Mouse (Mus musculus) T-helper 2 cell (primary cell): ENCODE measurements around the gene D17Wsu92e.

Experiments
- in situ Hi-C: fragments of 300-600 bp; cut with MboI, MseI; formaldehyde crosslinking; loops from one replicate; pipeline ENCODE4 v1.15.1; 2025; ENCODE audit warnings: high pct_unique_total_duplicates

D17Wsu92e gene

DNA sequence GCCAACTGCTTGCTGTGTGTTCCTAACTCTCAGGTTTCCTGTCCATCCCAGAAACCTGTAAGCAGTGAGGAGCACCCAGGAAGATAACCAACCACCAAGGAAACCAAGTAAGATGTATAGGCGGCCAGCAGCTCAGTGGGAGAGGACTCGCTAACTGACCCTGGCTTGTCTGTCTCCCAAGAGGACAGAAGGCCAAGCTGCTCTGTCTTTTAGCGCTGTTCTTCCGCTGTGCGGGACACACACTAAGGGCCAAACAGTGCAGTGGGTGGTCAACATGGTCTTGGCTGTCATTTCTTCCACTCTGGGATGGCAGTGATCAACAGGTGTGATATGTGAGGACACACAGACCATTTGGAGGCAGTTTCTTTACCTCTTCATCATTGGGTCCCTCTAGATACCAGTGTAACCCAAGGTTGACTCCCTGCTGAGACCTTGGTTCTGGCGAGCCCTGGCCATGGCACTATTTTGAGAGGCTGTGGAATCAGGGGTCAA lies 70.0 kb downstream of the D17Wsu92e start:
- in situ Hi-C loops: no loop called here

DNA sequence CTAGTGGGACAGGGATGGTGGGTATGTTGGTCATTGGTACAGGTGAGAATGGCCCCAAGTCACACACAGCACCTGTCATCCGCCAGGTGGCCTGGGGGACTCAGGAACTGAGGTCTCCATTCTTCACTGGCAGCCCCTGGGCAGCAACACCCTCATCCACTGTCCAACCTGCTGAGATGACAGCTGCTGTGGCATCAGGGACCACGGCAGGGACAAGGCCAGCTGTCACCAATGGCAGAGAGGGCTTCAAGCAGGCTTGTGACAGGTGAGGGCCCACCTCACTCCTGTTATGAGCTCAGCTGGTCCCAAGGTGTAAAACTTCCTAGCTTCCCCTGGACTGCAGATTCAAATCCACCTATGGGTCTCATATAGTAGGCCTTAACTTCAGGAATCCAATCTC lies 72.3 kb downstream of the D17Wsu92e start:
- in situ Hi-C loops: no loop called here

DNA sequence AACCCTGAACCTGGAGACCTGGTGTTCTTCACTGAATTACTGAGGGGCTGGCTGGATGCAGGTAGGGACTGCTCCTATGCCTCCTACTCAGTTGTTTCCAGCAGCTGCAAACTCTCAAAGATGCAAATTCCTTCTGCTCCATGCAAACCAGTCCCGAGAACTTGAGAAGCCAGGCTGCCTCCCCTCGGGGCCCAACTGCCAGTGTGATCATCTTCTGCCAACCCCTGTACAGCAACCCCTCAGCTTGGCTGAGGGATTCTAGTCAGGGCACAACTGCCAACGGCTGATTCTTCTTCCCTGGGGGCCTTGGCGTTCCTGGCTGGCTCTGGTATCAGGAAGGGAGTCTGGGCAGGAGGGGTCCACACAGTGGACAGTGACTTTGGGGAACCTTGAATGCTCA lies 74.0 kb downstream of the D17Wsu92e start:
- in situ Hi-C loops: no loop called here

DNA sequence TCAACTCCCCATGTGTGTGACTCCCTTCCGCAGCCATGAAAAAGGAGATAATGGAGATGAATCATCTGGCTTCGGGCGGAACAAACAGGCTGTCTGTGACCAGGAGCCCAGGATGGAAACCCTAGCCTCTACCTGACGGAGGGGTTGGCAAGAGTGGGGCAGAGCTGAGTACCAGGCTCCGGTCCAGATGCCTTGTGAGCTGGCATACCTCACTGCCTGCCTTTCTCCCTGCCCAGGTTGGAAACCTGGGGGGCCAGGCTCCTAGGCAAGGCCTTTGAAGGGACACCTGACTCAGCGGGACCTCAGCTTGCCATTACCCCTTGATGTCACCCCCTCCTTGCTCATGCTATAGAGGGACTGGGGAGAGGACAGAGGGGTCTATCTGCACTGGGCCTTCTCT lies 79.5 kb downstream of the D17Wsu92e start:
- in situ Hi-C loops: no loop called here

DNA sequence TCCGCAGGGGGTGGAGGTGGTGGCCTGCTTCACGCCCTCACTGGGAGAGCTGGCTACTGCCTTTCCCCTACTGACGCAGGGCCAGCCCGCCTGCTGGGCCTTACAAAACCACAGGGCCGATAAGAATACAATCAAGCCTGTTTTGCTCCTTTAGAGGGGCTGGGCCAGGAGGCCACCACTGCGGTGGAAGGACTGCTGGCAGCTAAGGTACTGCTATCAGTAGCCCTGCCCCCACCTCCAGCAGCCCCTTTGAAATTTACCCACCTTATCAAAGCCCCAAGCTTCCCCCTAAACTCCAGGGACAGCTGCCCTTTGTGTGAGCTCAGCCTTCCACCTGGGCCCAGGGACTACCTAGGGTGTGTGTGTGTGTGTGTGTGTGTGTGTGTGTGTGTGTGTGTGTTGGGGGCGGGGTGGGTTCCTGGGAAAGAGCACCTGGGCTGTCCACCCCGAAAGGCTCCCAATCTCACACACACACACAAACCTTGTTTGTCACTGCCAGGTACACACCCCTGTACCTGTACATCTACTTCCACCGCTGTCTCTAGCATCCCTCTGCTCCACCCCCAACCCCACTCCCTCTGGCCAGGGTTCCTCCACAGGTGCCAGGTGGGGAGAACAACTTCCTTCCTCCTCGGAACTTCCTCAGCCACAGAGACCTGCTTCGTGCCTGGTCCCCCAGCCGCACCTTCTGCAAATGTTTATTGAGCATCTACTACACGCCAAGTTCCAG lies 85.9 kb downstream of the D17Wsu92e start:
- in situ Hi-C loops: no loop called here

DNA sequence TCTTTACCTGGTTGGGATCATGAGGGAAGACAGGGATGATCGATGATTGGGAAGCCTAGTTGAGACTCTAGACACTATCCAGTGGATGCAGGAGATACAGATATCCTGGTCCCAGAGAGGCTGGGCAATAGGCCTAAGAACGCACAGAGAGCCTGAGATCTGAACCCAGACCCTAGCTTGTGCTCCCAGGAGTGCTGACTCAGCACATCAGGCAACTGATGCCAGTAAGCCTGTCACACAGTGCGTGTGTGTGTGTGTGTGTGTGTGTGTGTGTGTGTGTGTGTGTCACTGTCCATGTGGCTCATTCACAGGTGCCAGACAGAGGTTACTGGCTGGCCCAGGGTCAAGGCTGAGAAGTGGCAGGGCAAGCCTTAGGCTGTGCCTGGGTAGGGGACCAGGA lies 87.8 kb downstream of the D17Wsu92e start:
- in situ Hi-C loops: no loop called here

DNA sequence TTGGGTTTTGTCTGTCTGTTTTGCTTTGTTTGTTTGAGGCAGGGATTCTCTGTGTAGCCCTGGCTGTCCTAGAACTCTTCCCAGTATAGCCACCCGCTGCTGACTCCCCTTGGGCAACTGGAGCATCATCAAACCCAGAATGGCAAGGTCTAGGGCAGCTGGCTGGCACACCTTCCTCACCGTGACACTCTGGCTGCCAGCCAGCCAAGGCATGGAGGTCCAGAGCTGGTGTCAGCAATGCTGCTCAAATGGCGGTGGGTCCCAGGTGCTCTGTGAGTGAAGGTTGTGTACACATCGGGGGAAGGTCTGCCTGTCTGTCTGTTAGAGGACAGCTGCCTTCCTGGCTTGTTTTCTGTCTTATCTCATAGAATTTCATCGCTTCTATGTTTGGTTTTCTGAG lies 88.3 kb downstream of the D17Wsu92e start:
- in situ Hi-C loops: no loop called here

DNA sequence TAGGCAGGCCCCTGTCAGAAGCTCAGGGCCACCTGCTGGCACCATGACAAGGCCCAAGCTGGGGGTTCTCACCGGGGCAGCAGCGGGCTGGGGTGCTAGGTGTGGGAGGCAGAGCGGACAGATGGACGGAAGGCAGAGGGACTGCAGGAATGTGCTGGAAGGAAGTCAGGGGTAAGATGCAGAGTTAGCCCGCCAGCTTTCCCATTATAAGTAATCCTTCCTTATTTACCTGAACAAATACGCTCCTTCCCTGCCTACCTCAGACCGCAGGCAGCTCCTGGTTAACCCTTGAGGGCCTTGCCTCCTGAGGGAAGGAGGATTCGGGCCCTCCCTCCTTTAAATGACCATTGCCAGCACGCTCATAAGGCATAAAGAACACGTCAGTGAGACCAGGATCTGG lies 91.7 kb downstream of the D17Wsu92e start, which contains the start of gene Spdef:
Spdef (minus strand) TSS at position 186 of the 400 bp plus-strand sequence.
- in situ Hi-C loops: no loop called here

DNA sequence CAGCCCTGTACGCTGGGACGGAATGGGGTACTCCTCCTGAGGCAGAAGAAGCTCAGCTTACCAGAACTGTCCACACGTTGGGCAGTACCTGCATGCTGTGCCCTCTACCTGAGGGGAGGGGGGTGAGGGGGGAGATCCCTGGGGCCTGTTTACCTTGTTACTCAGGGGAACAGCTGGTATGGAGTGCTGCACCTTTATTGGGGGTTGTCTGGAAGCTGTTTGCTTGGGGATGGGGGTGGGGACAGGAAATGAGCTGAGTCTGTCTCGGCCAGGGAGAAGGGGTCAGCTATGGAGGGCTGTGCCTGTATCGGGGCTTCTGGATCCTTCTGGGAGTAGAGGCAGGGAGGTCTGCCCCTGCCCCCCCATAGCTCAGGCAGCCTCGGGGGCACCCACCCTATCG lies 93.9 kb downstream of the D17Wsu92e start:
- in situ Hi-C loops: no loop called here

DNA sequence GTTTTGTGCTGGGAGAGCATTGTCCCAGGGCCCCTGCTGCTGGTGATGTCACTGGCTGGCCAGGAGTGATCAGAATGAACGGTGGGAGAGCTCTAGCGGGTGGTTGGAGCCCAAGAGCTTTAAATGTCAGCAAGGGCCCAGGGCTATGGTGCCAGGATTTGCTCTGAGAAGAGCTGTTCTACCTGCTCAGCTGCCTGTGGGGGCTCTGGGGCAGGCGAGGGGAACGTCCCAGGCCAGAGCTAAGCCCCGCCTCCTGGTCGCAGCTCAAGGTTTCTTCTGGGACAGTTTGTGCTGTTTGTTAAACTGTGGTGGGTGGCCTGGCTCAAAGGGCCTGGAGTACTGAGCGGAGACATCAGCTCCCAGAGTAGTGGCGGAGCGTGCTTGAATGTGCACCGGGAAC lies 95.0 kb downstream of the D17Wsu92e start:
- in situ Hi-C loops: no loop called here

DNA sequence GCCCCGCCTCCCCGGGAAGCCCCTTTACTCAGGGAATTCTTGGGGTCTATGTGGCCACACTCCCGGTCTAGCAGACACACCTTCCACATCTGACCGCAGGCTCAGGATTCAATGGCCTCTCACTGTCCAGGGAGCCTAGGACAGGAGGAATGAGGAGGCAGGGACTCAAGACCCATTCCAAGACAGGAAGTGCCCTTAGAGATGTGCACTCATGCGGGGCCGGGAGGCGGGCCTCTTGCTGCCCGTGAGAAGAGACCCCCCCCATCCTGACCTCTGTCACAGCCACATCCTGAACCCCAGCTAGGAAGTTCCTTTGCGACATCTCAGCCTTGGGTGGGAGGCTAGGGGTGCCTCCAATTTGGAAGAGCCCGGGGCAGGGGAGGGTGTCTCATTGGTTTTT lies 95.4 kb downstream of the D17Wsu92e start:
- in situ Hi-C loops: no loop called here

DNA sequence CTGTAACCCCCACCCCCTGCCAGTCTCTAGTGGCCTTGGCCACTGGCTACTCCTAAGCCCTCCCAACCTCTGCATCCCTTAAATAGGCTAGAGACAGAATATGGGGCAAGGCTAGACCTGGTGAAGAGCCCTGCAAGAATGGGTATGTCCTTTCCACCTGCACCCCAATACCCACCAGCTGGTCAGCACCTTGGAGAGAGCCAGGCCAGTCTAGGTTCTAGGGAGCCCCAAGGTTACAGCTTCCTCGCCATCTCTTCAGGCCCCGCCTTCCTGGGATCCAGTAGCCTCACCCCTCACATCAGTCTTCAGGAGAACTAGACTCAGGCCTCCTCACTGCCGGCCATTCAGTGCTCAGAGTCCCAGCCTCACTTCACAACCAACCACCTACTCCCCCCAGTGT lies 96.1 kb downstream of the D17Wsu92e start:
- in situ Hi-C loops: no loop called here

DNA sequence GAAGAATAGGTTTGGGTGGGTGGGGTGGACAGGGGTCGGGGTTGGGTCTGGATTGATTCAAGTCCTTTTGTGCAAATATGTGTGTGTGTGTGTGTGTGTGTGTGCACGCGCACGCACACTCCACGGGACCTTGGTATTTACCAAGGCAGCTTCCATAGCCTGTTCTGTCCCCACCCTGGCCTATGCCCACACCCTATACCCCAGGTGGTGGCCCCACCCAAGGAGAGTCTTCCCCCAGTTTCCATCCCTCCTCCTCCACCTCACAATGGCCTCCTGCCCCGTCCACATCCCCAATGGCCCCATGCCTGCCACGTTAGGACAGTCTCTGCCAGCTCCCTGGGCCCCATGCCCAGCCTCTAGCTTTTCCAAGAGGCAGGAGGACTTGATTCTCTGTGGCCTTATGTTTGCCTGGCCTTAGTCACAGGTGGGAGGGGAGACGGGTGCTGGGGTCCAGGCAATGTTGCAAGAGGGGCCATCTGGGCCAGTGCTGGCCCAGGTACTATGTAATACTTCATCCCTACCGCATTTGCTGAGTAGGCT lies 99.3 kb downstream of the D17Wsu92e start:
- in situ Hi-C loops: no loop called here

DNA sequence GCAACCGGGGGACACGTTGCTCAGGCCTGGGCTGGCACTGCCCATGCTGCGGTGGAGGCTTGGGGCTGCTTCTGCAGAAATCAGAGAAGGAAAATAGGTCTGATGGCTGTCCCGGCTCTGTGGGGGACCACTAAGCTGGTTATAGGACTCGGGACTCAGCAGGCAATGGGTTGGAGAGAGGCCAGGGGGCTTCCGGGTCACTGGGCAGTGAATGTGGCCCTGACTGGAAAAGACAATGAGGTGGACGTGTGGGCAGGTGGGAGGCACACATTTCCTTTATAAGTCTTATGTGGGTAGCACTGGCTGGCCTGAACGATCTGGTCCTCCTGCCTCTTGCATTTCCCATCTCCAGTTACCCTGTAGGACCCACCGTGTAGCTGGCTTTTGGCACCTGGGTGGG lies 100.1 kb downstream of the D17Wsu92e start:
- in situ Hi-C loops: no loop called here

DNA sequence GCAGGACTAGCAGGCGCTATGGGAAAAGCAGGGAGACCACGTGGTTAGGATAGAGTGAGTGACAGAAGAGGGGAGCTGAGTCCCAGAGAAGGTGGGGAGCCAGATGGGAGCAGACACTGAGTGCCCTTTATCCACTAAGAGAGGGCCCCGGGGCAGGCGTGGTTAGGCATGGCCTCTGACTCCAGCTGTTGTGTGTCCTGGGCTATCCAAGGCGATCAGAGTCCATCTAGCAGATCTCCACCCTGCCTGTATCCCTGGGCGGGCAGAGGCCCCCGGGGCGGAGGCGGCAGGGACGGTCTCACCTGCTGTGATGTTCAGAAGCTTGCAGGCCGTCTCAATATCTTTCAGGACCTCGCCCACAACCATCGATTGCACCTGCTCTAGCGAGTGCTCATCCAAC lies 100.8 kb downstream of the D17Wsu92e start:
- in situ Hi-C loops: no loop called here

DNA sequence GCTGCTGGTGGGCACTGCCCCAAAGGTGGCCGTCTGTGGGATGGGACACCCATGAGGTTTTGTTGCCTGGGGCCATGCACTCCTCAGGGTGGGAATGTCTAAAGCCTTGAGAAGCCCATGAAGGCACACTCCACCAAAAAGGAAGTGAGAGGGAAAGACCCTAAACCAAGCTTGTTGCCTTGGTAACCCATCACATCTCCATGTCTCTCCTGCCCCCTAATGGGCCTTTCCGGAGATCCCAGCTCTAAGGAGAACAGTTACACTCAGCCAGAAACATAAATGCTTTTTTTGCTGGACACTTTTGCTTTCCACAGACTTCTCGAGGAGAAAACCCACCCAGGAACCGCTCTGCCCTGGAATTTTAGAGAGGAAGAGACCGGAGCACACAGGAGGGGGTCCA lies 102.2 kb downstream of the D17Wsu92e start:
- in situ Hi-C loops: no loop called here

DNA sequence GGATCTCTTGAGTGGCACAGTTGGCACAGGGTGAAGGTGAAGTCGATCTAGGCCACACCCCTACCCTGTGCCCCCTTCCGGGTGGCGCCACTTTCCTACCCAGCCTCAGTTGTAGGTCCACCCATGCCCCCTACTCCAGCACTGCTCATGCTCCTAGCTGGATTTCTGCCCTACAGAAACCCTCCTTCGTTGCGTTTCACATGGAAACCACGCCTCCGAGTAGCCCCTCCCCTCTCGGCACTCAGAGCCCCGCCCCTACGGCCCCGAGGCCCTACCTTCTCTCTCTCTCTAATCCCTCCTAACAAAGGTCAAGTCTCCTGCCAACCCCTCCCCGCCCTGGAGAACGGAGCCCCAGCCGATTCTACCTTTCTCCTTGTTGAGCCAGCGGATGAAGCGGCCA lies 103.6 kb downstream of the D17Wsu92e start:
- in situ Hi-C loops: no loop called here

DNA sequence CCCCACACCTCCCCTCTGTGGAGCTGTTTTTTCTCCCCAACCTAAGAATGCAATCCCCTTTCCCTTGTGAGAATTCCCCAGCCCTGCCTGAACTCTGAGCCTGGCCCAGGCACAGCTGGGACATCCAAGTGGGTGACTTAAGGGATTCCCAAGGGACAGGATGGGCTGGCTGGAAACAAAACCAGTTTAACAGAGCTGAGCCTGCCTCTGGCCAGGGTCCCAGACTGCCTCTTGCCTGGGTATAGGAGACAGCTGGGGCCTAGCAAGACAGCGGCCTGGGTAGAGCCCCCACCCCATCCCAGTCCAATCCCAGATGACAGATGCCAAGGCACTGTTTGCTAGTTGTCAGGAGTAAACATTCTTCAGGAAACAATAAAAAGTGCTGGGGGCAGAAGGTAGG lies 107.6 kb downstream of the D17Wsu92e start:
- in situ Hi-C loops: no loop called here

DNA sequence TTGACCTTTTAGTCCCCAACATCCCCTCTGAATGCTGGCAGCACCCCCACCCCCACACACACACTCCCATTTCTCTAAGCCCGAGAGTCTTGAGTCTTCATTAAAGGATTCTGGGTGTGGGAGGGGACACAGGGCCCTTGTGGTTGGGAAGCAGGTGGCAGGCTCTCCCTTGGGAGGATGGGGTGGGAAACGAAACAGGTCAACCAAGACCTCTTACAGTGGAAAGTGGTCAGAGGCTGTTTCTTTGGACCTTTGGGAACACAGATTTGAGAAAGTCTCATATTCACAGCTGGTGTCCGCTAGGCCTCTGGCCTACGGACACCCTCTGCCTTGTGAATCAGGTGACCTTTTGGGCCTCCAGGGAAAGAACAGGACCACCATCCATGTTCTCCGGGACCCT lies 110.8 kb downstream of the D17Wsu92e start:
- in situ Hi-C loops: no loop called here

DNA sequence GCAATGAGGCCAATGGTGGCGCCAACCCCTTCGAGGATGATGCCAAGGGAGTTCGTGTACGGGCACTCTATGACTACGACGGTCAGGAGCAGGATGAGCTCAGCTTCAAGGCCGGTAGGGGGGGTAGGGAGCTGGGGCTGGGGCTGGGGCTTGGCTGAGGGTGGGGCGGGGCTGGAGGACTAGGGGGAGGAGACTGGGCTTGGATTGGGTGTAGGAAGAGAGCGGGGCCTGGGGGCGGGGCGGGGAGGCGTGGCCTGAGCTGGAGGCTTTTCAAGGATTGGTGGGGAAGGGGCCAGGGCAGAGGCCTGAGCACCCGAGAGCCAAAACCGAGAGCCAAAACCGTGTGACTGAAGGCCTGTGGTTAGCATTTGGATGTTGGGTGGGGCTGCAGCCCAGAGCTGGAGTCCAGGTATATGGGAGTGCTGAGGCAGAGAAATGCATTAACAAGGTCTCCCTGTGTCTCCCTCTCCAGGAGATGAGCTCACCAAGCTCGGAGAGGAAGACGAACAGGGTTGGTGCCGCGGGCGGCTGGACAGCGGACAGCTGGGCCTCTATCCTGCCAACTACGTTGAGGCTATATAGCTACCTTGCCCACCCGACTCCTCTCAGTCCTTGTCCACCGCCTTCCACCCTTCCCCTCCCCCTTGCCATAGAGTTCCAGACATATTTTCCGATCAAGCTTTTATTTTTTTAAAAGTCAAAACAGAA lies 112.3 kb downstream of the D17Wsu92e start:
- in situ Hi-C loops: no loop called here

DNA sequence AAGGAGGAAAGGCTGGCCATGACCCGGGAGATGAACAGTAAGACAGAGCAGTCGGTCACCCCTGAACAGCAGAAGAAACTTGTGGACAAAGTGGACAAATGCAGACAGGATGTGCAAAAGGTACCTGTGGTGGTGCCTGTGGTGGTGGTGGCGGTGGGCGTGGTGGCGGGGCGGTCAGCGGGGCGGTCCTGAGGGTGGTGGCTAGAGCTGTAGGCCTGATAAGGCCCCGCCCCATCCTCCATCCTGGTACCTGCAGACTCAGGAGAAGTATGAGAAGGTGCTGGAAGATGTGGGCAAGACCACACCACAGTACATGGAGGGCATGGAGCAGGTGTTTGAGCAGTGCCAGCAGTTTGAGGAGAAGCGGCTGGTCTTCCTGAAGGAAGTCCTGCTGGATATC lies 114.8 kb downstream of the D17Wsu92e start:
- in situ Hi-C loops: no loop called here

DNA sequence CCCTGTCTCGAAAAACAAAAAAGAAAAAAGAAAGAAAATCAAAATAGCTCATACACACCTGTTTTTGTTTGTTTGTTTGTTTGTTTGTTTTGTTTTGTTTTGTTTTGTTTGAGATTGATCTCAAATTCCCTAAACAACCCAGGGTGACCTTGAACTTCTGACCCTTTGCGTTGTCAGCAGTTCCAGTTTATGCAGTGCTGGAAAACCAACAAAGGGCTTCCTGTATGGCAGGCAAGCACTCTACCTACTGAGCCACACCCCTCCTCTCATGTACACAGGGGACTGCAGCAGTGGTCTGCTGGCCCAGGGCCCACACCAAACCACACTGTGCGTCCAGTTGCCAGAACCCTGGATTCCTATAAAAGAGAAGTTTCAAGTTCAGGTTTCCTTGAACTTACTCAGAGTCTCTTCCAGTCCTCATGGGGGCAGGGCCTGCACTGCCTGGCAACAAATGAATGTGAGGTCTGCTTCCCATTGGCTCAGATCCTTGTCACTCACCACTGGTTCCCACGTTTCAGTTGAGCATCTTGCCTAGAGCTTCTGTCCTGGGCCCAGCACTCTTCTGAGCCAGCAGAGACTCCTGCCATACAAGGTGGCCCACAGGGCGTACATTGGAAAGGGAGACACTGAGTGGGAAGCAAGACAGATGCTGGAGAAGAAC lies 116.4 kb downstream of the D17Wsu92e start:
- in situ Hi-C loops: loop anchor here (5.0 kb wide), 1 partner anchor 47 kb away; the partner anchor contains the start of gene Pacsin1
